Mouse (Mus musculus): ENCODE measurements around the gene Tex2. TPM values are rescaled to one million over a fixed set of nuclear protein-coding genes. Genes with fewer than 3 reads are reported as not detected.

Gene Tex2
- polyA plus RNA-seq, 1 experiment from 2014 or later = 5.6 TPM

GRCm38 (mm10) chr11:106490057-106490456 lies 123.2 kb downstream of the Tex2 start:
- WGBS = 57% methylated on average over 10 of the region's 10 CpGs
- Histone ChIP-seq H3K27me3 (ENCODE audit: low read depth, poor library complexity, severe bottlenecking) (peaks cover 4% of the 10 kb centered on the region; the same call in 1 of the 2 replicates), H3K4me1 (peaks cover 35% of the 10 kb centered on the region), H3K4me3 (no peak overlapping the region), H3K36me3 (no peaks in the 10 kb centered on the region), H3K27ac (replicated peaks) (no peak overlapping the region), H3K9me3 (replicated peaks) (no peaks in the 10 kb centered on the region)
- no peak for DNase-seq (ENCODE audit: low spot score)

- no peak for DNase-seq (ENCODE audit: low spot score)
- H3K4me3 ChIP-seq = no peak overlapping the region
- no peak overlapping the region for H3K27ac ChIP-seq (replicated peaks)
- peaks cover 35% of the 10 kb centered on the region for H3K4me1 ChIP-seq
- H3K27me3 ChIP-seq (ENCODE audit: low read depth, poor library complexity, severe bottlenecking) = peaks cover 4% of the 10 kb centered on the region; the same call in 1 of the 2 replicates
- H3K9me3 ChIP-seq (replicated peaks) = no peaks in the 10 kb centered on the region
- WGBS = 69% methylated on average over 7 of the region's 7 CpGs
- H3K36me3 ChIP-seq = no peaks in the 10 kb centered on the region
Measured at GRCm38 (mm10) chr11:106489036-106489693, 124.1 kb downstream of the Tex2 start.

GRCm38 (mm10) chr11:106488126-106488561 lies 125.1 kb downstream of the Tex2 start:
- no peaks in the 10 kb centered on the region for H3K36me3 ChIP-seq
- no peak for DNase-seq (ENCODE audit: low spot score)
- H3K4me3 ChIP-seq = peak overlapping the region; percentile 73
- peaks cover 4% of the 10 kb centered on the region; the same call in 1 of the 2 replicates for H3K27me3 ChIP-seq (ENCODE audit: low read depth, poor library complexity, severe bottlenecking)
- peak overlapping the region; percentile 83 for H3K27ac ChIP-seq (replicated peaks)
- peaks cover 35% of the 10 kb centered on the region for H3K4me1 ChIP-seq
- no peaks in the 10 kb centered on the region for H3K9me3 ChIP-seq (replicated peaks)
- WGBS = 12% methylated on average over 17 of the region's 17 CpGs

GRCm38 (mm10) chr11:106487733-106488115 lies 125.5 kb downstream of the Tex2 start, which contains the start of gene Ern1:
Ern1 (minus strand) TSS chr11:106487852.
- Histone ChIP-seq H3K36me3 (no peaks in the 10 kb centered on the region), H3K27me3 (ENCODE audit: low read depth, poor library complexity, severe bottlenecking) (peaks cover 4% of the 10 kb centered on the region; the same call in 1 of the 2 replicates), H3K27ac (replicated peaks) (peak within 1 kb of the TSS; percentile 83), H3K4me3 (peak within 1 kb of the TSS; percentile 73), H3K9me3 (replicated peaks) (no peaks in the 10 kb centered on the region), H3K4me1 (peaks cover 35% of the 10 kb centered on the region)
- peak; percentile 98 for DNase-seq (ENCODE audit: low spot score)
- whole genome bisulfite sequencing = under 1% methylated on average over 28 of the region's 28 CpGs

- no peak for DNase-seq (ENCODE audit: low spot score)
- Histone ChIP-seq H3K9me3 (replicated peaks) (no peaks in the 10 kb centered on the region), H3K27ac (replicated peaks) (peak overlapping the region; percentile 83), H3K4me3 (peak overlapping the region; percentile 73), H3K36me3 (no peaks in the 10 kb centered on the region), H3K27me3 (ENCODE audit: low read depth, poor library complexity, severe bottlenecking) (peaks cover 4% of the 10 kb centered on the region; the same call in 1 of the 2 replicates), H3K4me1 (peaks cover 35% of the 10 kb centered on the region)
- under 1% methylated on average over 86 of the region's 86 CpGs for WGBS
Measured at GRCm38 (mm10) chr11:106486866-106487732, 126.1 kb downstream of the Tex2 start.

- WGBS = 68% methylated on average over 16 of the region's 16 CpGs
- no peak for DNase-seq (ENCODE audit: low spot score)
Measured at GRCm38 (mm10) chr11:106486042-106486865, 127.0 kb downstream of the Tex2 start.

GRCm38 (mm10) chr11:106485611-106486010 lies 127.6 kb downstream of the Tex2 start:
- no peaks in the 10 kb centered on the region for H3K9me3 ChIP-seq (replicated peaks)
- H3K36me3 ChIP-seq = no peaks in the 10 kb centered on the region
- DNase-seq (ENCODE audit: low spot score) = no peak
- H3K27ac ChIP-seq (replicated peaks) = no peak overlapping the region
- 88% methylated on average over 4 of the region's 4 CpGs for WGBS
- H3K4me3 ChIP-seq = no peak overlapping the region
- H3K4me1 ChIP-seq = peaks cover 35% of the 10 kb centered on the region
- peaks cover 4% of the 10 kb centered on the region; the same call in 1 of the 2 replicates for H3K27me3 ChIP-seq (ENCODE audit: low read depth, poor library complexity, severe bottlenecking)

More at GRCm38 (mm10) chr11:106486042-106486865, 127.0 kb downstream of the Tex2 start:
- Histone ChIP-seq H3K9me3 (replicated peaks) (no peaks in the 10 kb centered on the region), H3K4me3 (peak overlapping the region; percentile 73), H3K27me3 (ENCODE audit: low read depth, poor library complexity, severe bottlenecking) (peaks cover 4% of the 10 kb centered on the region; the same call in 1 of the 2 replicates), H3K36me3 (no peaks in the 10 kb centered on the region), H3K27ac (replicated peaks) (no peak overlapping the region), H3K4me1 (peaks cover 35% of the 10 kb centered on the region)

GRCm38 (mm10) chr11:106484875-106485274 lies 128.3 kb downstream of the Tex2 start:
- no peak for DNase-seq (ENCODE audit: low spot score)
- peaks cover 30% of the 10 kb centered on the region for H3K4me1 ChIP-seq
- no peak overlapping the region for H3K4me3 ChIP-seq
- no peaks in the 10 kb centered on the region for H3K9me3 ChIP-seq (replicated peaks)
- H3K27ac ChIP-seq (replicated peaks) = no peak overlapping the region
- H3K27me3 ChIP-seq (ENCODE audit: low read depth, poor library complexity, severe bottlenecking) = peaks cover 4% of the 10 kb centered on the region; the same call in 1 of the 2 replicates
- WGBS = 91% methylated on average over 4 of the region's 4 CpGs
- H3K36me3 ChIP-seq = no peaks in the 10 kb centered on the region

GRCm38 (mm10) chr11:106482867-106483266 lies 130.4 kb downstream of the Tex2 start:
- Histone ChIP-seq H3K4me3 (no peak overlapping the region), H3K9me3 (replicated peaks) (no peaks in the 10 kb centered on the region), H3K4me1 (peaks cover 18% of the 10 kb centered on the region), H3K27ac (replicated peaks) (no peak overlapping the region), H3K27me3 (ENCODE audit: low read depth, poor library complexity, severe bottlenecking) (peaks cover 4% of the 10 kb centered on the region; the same call in 1 of the 2 replicates), H3K36me3 (no peaks in the 10 kb centered on the region)
- WGBS = 92% methylated on average over 8 of the region's 8 CpGs
- no peak for DNase-seq (ENCODE audit: low spot score)

- WGBS = 91% methylated on average over 4 of the region's 4 CpGs
- Histone ChIP-seq H3K4me1 (peaks cover 10% of the 10 kb centered on the region), H3K4me3 (no peak overlapping the region), H3K27me3 (ENCODE audit: low read depth, poor library complexity, severe bottlenecking) (peaks cover 4% of the 10 kb centered on the region; the same call in 1 of the 2 replicates), H3K27ac (replicated peaks) (no peak overlapping the region), H3K36me3 (no peaks in the 10 kb centered on the region), H3K9me3 (replicated peaks) (no peaks in the 10 kb centered on the region)
- DNase-seq (ENCODE audit: low spot score) = no peak
Measured at GRCm38 (mm10) chr11:106481651-106482050, 131.6 kb downstream of the Tex2 start.

- no peaks in the 10 kb centered on the region for H3K9me3 ChIP-seq (replicated peaks)
- WGBS = 92% methylated on average over 3 of the region's 3 CpGs
- H3K4me3 ChIP-seq = no peak overlapping the region
- H3K27me3 ChIP-seq (ENCODE audit: low read depth, poor library complexity, severe bottlenecking) = peaks cover under 1% of the 10 kb centered on the region; the same call in 1 of the 2 replicates
- no peak for DNase-seq (ENCODE audit: low spot score)
- H3K4me1 ChIP-seq = peaks cover 3% of the 10 kb centered on the region; the same call in 1 of the 2 replicates
- H3K27ac ChIP-seq (replicated peaks) = no peak overlapping the region
- H3K36me3 ChIP-seq = no peaks in the 10 kb centered on the region
Measured at GRCm38 (mm10) chr11:106480530-106480885, 132.7 kb downstream of the Tex2 start.
